Mouse (Mus musculus) retina, postnatal 7 days (tissue): ENCODE measurements at regions not wholly inside any gene's neighbourhood (a gene's known extent, or its start where the extent isn't known, plus 50 kb on each side); places are given as distances from the start of the nearest gene placed in this dataset.

Experiments used
- DNase-seq: peaks from one replicate; pipeline ENCODE4 v3.0.0-alpha.2; 2012; ENCODE audit warnings: low read depth, low spot score

GRCm38 (mm10) chr1:57032407-57032806 lies 54.0 kb upstream of the Satb2 start:
- no peak for DNase-seq

GRCm38 (mm10) chr1:57033244-57033643 lies 54.8 kb upstream of the Satb2 start:
- DNase-seq, result no peak

GRCm38 (mm10) chr1:57034411-57034810 lies 56.0 kb upstream of the Satb2 start:
- no peak for DNase-seq

GRCm38 (mm10) chr1:57036382-57036781 lies 57.9 kb upstream of the Satb2 start:
- no peak for DNase-seq

GRCm38 (mm10) chr1:57040201-57040600 lies 61.8 kb upstream of the Satb2 start:
- no peak for DNase-seq

- no peak for DNase-seq
Observed at GRCm38 (mm10) chr1:57041578-57041977, 63.1 kb upstream of the Satb2 start.

- DNase-seq, result no peak
Observed at GRCm38 (mm10) chr1:57053836-57054235, 75.4 kb upstream of the Satb2 start.

DNA sequence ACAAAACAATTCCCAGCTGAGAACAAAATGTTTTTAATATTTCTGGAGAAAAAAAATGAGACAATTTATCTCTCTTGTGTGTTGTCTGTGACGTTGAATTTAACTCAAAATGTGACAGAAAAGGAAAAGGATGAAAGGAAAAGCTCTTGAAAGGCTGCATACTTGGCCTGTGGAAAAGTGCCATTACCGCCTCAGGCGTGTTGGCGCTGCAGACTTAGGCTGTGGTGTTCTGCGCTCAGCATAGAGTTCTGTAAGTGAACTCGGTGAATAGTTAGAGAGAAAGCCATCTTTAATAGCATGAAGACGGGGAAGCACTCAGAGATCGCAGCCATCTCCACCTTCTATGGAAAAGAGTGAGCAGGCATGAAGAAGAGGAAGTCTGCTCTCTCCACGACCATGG lies 77.5 kb upstream of the Satb2 start:
- DNase-seq, result no peak

- no peak for DNase-seq
Observed at GRCm38 (mm10) chr1:57059216-57059615, 80.8 kb upstream of the Satb2 start.

GRCm38 (mm10) chr1:57075221-57075620 lies 96.8 kb upstream of the Satb2 start:
- no peak for DNase-seq

GRCm38 (mm10) chr1:57076696-57077095 lies 98.2 kb upstream of the Satb2 start:
- DNase-seq, result no peak

GRCm38 (mm10) chr1:57080306-57080705 lies 101.9 kb upstream of the Satb2 start:
- no peak for DNase-seq

GRCm38 (mm10) chr1:57083134-57083533 lies 104.7 kb upstream of the Satb2 start:
- no peak for DNase-seq

- DNase-seq, result no peak
Observed at GRCm38 (mm10) chr1:57083540-57084083, 105.2 kb upstream of the Satb2 start.

DNA sequence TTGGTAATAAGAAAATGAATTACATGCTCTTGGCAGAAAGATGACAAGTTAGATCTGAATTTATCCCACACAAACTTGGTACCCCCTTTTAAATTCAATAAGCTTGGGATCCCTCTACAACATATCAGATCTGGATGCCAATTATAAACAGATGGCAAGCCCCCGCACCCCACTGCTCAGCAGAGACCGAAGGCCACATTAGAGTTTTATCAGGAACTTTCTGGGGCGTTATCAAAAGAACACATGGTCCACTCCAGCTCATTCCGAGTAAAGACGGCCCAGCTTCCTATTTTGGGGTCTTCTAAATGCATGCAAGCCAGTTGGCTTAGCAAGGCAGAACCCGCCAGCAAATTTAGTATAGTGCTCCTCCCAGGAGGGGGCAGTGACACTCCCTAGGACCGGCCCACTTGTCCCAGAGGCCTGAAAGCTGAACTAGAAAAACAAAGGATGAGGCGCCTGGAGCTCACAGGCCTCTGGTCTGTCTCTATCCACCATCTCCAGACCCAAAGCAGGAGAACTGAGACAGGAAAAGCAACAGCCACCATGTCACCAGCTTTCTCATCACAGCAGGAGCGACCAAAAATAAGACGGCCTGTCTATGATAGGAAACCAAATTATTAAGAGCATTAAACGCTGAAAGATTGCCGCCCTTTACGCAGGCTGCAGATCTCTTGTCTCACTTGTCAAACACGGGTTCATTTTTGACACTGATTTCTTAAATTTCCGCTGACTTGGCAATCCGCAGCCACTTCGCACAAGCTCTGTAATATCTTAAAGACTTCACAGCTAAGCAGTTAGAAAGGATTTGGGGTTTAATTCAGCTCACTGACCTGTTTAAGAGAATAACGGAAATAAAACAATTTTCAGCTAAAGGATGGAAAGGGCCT lies 117.2 kb upstream of the Satb2 start:
- DNase-seq, result peak; percentile 2

DNA sequence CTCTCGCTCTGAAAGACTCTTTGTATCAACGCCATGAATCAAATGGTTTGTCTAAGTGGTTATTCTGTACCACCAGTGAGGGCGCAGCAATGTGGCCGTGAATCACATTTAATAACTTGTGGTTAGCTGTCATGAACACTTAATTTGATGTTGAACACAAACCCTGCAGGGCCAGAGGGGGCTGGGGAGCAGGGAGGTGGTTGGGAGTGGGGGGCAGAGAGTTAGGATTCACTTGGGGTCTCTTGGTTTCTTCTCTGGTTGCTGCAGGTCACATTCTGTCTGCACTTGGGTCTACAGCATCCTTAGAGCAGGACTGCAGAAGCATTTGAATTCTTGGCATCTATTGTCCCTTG lies 117.8 kb upstream of the Satb2 start:
- DNase-seq, result peak; percentile 3

GRCm38 (mm10) chr1:57096740-57097139 lies 118.3 kb upstream of the Satb2 start:
- no peak for DNase-seq

DNA sequence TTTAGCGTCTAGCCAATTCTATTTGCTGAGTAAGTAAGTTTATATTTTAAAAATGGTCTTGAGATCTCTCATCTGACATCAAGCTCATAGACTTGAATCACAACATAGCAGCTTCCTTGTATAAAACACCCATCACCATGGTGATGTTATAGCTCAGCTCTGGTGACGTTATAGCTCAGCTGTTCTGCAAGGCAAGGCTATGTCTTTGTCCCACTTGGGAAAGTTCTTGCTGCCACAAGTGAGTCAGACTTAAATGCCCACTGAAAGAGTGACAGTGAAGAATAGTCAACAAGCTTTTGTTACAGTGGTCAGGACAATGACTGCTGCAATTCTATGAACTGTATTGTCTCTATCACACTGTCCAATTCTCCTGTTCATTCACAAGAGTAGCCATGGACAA lies 122.2 kb upstream of the Satb2 start:
- no peak for DNase-seq

GRCm38 (mm10) chr1:57107308-57107707 lies 128.9 kb upstream of the Satb2 start:
- no peak for DNase-seq

GRCm38 (mm10) chr1:57120678-57121077 lies 142.2 kb upstream of the Satb2 start:
- DNase-seq, result no peak

GRCm38 (mm10) chr1:57144181-57144580 lies 165.7 kb upstream of the Satb2 start:
- no peak for DNase-seq

- no peak for DNase-seq
Observed at GRCm38 (mm10) chr1:57155869-57156268, 177.4 kb upstream of the Satb2 start.

- DNase-seq, result no peak
Observed at GRCm38 (mm10) chr1:57164443-57164842, 186.0 kb upstream of the Satb2 start.
